Mouse (Mus musculus): ENCODE measurements around the gene Pla2g1b.
A peak's percentile ranks its signal among the peaks of the same experiment; 100 is the strongest.
"Not testable (repeated sequence)": the region's sequence is repeated elsewhere in the genome, so short reads cannot be mapped to it uniquely, and the experiment has no call there.

Pla2g1b gene

DNA sequence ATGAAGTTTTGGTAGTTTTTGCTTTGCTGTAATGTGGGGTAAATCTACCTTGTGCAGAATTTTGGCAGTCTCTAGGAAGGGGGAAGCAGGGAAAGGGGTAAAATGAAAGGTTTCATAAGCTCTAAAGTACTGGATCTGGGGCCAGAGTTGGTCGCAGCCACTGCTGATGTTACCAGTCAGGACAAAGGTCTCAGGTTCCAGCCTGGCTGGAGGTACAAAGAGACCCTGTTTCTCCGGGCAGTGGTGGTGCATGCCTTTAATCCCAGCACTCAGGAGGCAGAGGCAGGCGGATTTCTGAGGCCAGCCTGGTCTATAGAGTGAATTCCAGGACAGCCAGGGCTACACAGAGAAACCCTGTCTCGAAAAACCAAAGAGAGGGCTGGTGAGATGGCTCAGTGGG is 39.6 kb downstream of the Pla2g1b start:
- DNase-seq (ENCODE audit: low spot score in 2 of 2): not testable (repeated sequence)

- DNase-seq (ENCODE audit: low spot score in 2 of 2): peak; percentile 86 to 90
These were observed 40.6 kb downstream of the Pla2g1b start, which contains the start of gene Pxn for GRCm38 (mm10) chr5:115506454-115507201. TSS of gene Pxn (plus strand) at chr5:115506676.

DNA sequence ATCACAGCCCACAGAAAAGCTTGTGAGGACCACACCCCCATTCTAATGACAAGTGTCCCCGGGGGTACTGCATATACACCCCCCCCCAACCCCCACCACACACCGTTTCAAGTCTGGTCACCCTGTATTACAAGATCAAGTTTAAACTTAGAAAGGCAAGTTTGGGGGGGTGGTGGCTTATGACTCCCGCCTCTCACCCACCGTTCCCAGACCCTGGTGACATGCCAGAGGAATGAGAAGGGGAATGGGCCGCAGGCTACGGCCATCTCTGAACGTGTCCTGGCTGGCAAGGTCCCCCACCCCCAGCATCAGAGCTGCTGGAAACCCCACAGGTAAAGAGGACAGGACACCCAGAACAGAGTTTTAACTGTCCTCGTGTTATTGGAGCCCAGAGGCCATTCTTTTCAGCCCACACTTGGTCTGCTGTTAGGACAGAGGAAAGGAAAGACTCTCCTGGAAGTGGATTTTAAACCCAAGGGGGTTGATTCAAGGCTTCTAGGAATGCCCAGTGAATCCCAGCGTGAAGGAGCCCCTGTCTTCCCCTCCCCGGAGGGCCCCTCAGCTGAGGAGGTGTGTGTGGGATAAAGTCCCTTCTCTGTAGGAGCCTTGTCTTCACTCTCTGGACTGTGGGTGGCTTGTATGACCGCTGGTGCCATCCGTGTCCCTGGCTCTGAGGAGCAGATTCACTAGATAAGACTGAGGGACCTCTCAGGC is 41.4 kb downstream of the Pla2g1b start:
- no peak for DNase-seq (ENCODE audit: low spot score in 2 of 2)

DNA sequence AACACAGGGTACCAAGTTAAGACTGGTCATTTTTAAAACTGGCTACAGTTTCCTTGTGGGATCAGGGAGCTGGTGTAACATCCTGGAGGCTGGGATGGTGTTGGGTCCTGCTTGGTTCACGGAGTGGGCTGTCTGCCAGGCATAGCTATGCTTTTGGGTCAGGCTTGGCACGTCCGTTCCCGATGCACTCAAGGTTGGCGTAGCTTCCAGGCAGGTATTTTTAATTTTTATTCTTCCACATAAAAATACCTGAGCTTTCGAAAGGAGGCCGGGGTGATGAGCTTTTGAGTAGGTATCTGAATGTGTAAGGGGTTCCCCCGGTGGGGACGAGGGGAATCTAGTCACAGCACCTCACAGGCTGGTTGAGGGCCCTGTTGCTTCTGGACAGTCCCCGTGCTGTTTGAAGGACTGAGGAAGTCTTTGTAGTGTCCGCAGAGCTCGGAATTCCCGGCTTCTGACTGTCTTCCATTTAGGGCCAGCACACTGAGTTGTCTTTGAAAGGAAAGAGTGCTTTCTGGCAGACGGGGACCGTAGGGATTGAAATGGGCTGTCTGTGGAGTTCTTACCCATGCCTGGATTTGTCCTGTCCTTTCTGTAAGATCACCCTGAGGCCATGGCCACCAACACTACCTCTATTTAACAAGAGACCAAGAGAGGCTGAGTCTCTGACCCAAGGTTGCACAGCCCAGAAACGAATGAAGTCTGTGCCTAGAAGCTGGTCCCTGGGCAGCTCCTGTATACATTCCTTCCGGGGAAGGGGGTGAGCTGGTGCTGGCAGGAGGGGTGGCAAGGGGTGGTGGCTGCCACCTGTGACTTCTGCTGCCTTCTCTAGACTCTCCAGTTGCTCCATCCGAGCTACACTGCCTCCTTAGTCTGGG is 42.2 kb downstream of the Pla2g1b start:
- peak in 1 of 2 experiments; percentile 58 for DNase-seq (ENCODE audit: low spot score in 2 of 2)

DNA sequence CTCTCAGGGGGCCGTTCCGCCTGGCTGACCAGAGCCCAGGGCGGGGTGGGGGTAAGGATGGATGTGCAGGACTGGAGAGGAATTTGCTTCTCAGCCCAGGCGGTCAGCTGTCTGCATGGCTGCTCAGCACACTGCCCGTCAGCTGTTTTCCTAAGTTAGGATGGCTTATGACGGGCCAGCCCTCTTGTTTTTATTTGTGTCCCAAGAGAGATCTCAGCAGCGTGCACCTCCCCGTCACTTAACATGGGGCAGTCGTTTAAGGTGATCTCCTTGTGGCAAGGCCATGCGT is 42.7 kb downstream of the Pla2g1b start:
- DNase-seq (ENCODE audit: low spot score in 2 of 2): no peak

- no peak for DNase-seq (ENCODE audit: low spot score in 2 of 2)
These were observed 43.3 kb downstream of the Pla2g1b start for GRCm38 (mm10) chr5:115509321-115509761.

GRCm38 (mm10) chr5:115509790-115510689 is 44.0 kb downstream of the Pla2g1b start:
- no peak for DNase-seq (ENCODE audit: low spot score in 2 of 2)

DNA sequence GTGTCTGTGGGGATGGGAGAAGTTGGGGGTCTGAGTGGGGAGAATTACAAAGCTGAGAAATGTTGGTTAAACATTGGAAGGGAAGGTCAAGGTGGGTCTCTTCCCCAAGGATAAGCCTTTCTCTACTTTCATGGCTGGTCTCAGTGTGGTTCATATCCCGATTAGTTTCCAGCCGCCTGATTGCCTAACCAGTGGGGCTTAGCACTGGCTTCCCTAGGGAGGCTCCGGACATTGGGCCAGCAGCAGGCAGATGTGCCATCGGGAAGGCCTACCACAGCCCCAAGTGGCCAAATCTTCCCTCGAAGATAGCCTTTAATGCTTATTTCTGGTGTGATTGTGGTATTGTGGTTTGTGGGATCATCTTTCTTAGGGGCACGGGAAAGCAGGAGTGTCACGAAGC is 46.3 kb downstream of the Pla2g1b start:
- DNase-seq (ENCODE audit: low spot score in 2 of 2): no peak

GRCm38 (mm10) chr5:115513246-115513645 is 47.2 kb downstream of the Pla2g1b start:
- no peak for DNase-seq (ENCODE audit: low spot score in 2 of 2)

DNA sequence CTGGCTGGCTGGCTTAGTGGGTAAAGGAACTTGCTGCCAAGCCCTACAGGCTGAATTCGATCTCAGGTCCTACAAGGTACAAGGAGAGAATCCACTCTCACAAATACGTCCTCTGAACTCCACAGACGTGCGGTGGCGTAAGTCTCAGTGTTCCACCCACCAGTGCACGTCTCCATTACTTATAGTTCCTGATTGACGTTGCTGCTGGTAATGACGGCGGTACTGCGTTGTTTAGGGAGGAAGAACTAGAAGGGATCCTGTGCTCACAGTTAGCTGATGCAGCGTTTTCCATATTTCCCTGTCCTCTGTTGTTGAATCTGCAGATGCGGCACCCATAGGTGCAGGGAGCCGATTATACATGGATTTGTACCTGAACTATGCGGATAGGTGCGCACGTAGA is 47.7 kb downstream of the Pla2g1b start:
- DNase-seq (ENCODE audit: low spot score in 2 of 2): no peak

GRCm38 (mm10) chr5:115514346-115514745 is 48.3 kb downstream of the Pla2g1b start:
- DNase-seq (ENCODE audit: low spot score in 2 of 2): no peak

DNA sequence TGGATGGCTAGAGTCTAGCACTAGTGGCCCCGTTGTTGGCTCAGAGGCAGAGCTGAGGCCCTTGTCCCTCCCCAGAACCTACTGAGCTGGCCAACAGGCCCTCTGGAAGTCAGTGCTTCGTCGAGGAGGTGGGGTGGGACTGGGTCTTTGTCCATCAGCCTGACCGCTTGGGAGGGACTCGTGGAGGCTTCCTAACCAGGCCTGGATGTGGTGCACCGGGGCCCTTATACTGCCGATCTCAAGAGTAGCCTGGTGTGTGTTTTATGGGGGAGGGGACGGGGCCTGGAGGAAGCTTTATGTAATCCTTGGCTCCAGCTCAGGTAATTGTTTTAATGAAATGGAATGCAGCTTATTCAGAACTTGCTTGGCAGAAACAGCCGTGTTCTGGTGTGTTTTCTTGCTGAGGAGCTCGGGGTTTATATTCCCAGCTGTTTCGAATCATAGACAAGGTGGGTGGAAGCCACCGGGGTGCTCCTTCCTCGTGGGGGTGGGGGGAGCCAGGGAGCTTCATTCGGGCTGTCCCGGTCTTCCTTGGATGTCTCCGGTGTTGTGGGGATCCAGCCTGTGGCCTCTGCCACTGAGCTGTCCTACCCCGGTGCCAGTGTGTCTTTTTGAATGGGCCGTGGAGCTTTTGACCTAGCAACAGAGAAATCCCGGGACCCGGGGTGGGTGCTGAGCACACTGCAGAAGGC is 49.0 kb downstream of the Pla2g1b start:
- DNase-seq (ENCODE audit: low spot score in 2 of 2): no peak

DNA sequence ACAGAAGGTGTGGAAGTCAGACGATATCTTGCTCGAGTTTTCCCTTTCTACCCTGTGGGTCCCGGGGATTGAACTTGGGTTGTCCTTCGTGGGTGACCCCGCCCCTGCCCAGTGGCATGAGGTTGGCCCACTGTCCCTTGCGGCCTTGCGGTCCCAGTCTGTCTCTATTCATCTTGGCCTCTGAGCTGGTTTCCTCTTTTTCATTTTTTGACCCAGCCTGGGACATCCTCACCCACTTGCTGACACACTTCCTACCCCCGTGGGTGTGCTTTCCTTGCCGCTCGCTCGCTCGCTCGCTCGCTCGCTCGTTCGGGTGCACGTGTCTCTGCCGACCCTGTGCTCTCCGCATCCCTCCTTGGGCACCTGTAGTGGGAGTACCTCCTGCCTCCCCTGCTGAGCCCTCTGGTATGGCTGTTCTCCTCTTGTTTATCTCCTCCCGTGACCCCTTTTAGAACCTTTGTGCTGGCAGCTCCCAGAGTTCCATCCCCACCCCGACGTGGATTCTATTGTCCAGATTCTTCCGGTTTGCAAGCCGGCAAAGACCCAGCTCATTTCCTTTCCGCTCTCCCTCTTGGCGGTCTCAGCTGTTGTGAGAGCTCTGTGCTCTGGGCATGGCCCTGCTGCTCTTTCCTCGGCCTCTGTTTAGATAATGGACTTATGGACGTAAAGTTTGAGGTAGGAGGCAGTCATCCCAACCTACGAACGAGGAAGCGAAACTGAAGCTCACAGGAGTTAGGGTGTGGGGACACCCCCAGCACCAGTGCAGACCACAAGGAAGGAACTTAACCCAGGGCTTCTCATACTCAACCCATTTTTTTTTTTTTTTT is 50.2 kb downstream of the Pla2g1b start:
- DNase-seq (ENCODE audit: low spot score in 2 of 2): no peak

GRCm38 (mm10) chr5:115516908-115517307 is 50.8 kb downstream of the Pla2g1b start:
- no peak for DNase-seq (ENCODE audit: low spot score in 2 of 2)

DNA sequence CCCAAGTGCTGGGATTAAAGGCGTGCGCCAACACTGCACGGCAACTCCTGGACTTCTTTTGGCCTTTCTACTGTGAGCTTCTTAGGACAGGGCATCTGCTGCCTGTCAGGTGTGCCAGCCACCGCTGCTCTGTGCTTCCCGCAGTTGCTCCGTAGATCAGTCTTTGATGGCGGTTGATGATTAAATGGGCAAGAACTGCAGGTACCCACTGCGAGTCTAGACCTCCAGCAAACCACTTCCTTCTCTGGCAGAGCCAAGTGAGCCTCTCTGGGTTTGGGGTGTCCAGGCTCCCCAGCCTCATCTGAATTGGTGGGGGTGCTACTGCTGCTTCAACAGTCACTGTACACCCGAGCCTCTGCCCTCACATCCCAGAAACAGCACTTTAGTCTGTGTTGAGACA is 51.4 kb downstream of the Pla2g1b start:
- no peak for DNase-seq (ENCODE audit: low spot score in 2 of 2)

GRCm38 (mm10) chr5:115518214-115518613 is 52.2 kb downstream of the Pla2g1b start:
- not testable (repeated sequence) for DNase-seq (ENCODE audit: low spot score in 2 of 2)

GRCm38 (mm10) chr5:115520325-115520869 is 54.3 kb downstream of the Pla2g1b start:
- peak in 1 of 2 experiments; percentile 68 for DNase-seq (ENCODE audit: low spot score in 2 of 2)

DNA sequence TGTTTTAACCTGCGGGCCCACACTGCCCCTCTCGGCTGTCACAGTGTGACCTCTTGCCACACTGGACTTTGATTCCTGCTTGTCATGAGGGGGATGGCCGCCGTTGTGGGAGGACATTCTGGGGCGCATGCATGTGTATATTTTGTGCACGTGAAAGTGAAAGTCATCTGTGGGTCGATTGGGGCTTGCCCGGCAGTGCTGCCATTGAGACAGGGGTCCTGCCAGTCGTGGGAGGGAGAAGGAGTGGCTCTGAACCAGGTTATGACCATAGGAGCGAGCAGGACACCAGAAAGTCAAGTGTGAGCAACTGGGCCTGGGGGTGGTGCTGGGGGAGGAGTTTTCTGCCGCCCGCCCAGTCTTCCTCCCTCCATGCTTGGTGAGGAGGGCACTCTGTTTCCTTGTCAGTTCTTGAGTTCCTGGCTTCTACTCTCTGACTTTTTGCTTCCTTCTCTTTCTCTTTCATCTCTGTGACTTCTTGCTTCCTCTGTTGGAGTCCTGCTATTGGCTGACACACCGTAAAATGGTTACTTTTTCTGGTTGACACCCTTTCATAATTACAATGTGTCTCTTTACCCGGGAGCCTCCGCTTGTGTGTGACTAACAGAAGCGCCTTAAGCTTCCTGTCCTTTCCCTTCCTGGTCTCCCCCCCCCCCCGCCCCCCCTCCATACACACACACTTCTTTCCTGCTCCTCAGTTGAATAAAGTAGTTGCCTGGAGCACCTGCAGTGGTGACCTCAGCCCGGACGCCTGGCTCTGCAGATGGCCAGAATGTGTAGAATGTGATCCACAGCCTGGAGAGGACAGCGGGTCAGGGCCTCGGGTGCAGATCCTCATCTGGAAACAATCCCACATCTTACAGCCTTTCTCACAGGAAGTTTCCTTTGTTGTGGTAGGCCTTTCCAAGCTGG is 55.7 kb downstream of the Pla2g1b start:
- DNase-seq (ENCODE audit: low spot score in 2 of 2): no peak

Measured in right cerebral cortex, postnatal 10 days (tissue).